Mouse (Mus musculus) testis, adult 2 months (tissue): ENCODE results near the gene Asxl1.

Source experiments
- CTCF ChIP-seq: fragments of 200-500 bp; IDR thresholded peaks from 2 replicates; pipeline ENCODE4 v1.5.1; 2012; ENCODE audit warnings: low read depth, mild to moderate bottlenecking, inconsistent platforms, low read length, moderate library complexity; ENCODE audit not compliant: control insufficient read depth, insufficient read depth, insufficient replicate concordance
- POLR2A ChIP-seq: fragments of 200-500 bp; IDR thresholded peaks from 2 replicates; pipeline ENCODE4 v1.6.1; 2012; ENCODE audit warnings: low read depth, mild to moderate bottlenecking, inconsistent platforms, low read length, moderate library complexity; ENCODE audit not compliant: control insufficient read depth

DNA sequence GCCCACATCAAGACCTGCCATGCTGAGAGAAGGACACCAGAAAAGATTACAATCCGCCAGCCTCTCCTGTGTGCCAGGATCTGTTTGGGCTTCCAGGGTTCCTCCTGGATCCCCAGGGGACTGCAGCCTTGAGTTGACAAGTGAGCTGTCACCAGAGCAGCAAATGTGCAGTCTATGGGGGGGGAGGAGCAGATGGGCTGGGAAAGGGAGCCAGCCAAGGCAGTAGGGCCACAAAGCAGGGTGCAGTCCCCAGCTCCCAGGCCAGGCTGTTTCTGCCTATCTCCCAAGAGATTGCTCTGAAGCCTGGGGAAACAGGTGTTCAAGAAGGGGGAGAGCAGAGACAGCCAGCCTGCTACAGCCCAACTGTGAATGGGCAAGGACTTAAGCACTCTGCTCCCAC, 72.8 kb downstream of the Asxl1 start:
- TF ChIP-seq CTCF (no peak), POLR2A (no peak)
